Mouse (Mus musculus) thymus, postnatal 14 days (tissue): ENCODE measurements around the gene Nat8f4.
"Not testable (repeated sequence)": the region's sequence is repeated elsewhere in the genome, so short reads cannot be mapped to it uniquely, and the experiment has no call there.

Experiments
- DNase-seq: peaks from one replicate; pipeline ENCODE4 v3.0.0; 2021

Nat8f4 gene

GRCm38 (mm10) chr6:85904642-85905061 is at the start of gene Nat8f4:
Nat8f4 (minus strand) TSS chr6:85904884.
- DNase-seq = peak; percentile 89

GRCm38 (mm10) chr6:85948549-85948948 is 43.9 kb upstream of the Nat8f4 start:
- DNase-seq = no peak

GRCm38 (mm10) chr6:85942469-85942868 is 37.8 kb upstream of the Nat8f4 start:
- no peak for DNase-seq

GRCm38 (mm10) chr6:85938701-85939100 is 34.0 kb upstream of the Nat8f4 start:
- no peak for DNase-seq

- DNase-seq = peak; percentile 83
Measured at GRCm38 (mm10) chr6:85936508-85937465, 32.1 kb upstream of the Nat8f4 start.

- peak; percentile 40 for DNase-seq
Measured at GRCm38 (mm10) chr6:85935646-85936045, 31.0 kb upstream of the Nat8f4 start.

- DNase-seq = no peak
Measured at GRCm38 (mm10) chr6:85934047-85934446, 29.4 kb upstream of the Nat8f4 start.

- DNase-seq = no peak
Measured at GRCm38 (mm10) chr6:85929312-85929711, 24.6 kb upstream of the Nat8f4 start.

- DNase-seq = no peak
Measured at GRCm38 (mm10) chr6:85927476-85928464, 23.1 kb upstream of the Nat8f4 start.

- no peak for DNase-seq
Measured at GRCm38 (mm10) chr6:85926709-85927108, 22.0 kb upstream of the Nat8f4 start.

- DNase-seq = no peak
Measured at GRCm38 (mm10) chr6:85923643-85924042, 19.0 kb upstream of the Nat8f4 start.

- DNase-seq = no peak
Measured at GRCm38 (mm10) chr6:85919401-85919800, 14.7 kb upstream of the Nat8f4 start.

- DNase-seq = not testable (repeated sequence)
Measured at GRCm38 (mm10) chr6:85918341-85918740, 13.7 kb upstream of the Nat8f4 start.

- no peak for DNase-seq
Measured at GRCm38 (mm10) chr6:85916596-85916995, 11.9 kb upstream of the Nat8f4 start.

GRCm38 (mm10) chr6:85915539-85916513 is 11.1 kb upstream of the Nat8f4 start, which contains the start of gene Nat8f1:
Nat8f1 (minus strand) TSS chr6:85915687.
- peak; percentile 88 for DNase-seq

- DNase-seq = peak; percentile 30
Measured at GRCm38 (mm10) chr6:85915141-85915538, 10.5 kb upstream of the Nat8f4 start.

GRCm38 (mm10) chr6:85911587-85911986 is 6.9 kb upstream of the Nat8f4 start, which contains the start of gene Tprkb:
Tprkb (plus strand) TSS chr6:85911865.
- no peak for DNase-seq

GRCm38 (mm10) chr6:85909704-85910103 is 5.0 kb upstream of the Nat8f4 start:
- DNase-seq = no peak

GRCm38 (mm10) chr6:85908341-85908740 is 3.7 kb upstream of the Nat8f4 start:
- no peak for DNase-seq

GRCm38 (mm10) chr6:85906911-85907351 is 2.2 kb upstream of the Nat8f4 start:
- not testable (repeated sequence) for DNase-seq

- no peak for DNase-seq
Measured at GRCm38 (mm10) chr6:85902303-85902702, 2.4 kb downstream of the Nat8f4 start.
